Mouse (Mus musculus): ENCODE results near the gene Ccdc141.

- TF ChIP-seq CTCF (IDR thresholded peaks at IDR 0.05; ENCODE audit: low read depth) = no peak
- TF ChIP-seq EP300 (IDR thresholded peaks at IDR 0.05; ENCODE audit: low read depth) = no peak
Observed at GRCm38 (mm10) chr2:77091749-77092148, 78.7 kb downstream of the Ccdc141 start.

Measured in liver, postnatal 0 days (tissue).